Mouse (Mus musculus): ENCODE measurements at regions not wholly inside any gene's neighbourhood (a gene's known extent, or its start where the extent isn't known, plus 50 kb on each side); places are given as distances from the start of the nearest gene placed in this dataset.
A peak's percentile ranks its signal among the peaks of the same experiment; 100 is the strongest.

DNA sequence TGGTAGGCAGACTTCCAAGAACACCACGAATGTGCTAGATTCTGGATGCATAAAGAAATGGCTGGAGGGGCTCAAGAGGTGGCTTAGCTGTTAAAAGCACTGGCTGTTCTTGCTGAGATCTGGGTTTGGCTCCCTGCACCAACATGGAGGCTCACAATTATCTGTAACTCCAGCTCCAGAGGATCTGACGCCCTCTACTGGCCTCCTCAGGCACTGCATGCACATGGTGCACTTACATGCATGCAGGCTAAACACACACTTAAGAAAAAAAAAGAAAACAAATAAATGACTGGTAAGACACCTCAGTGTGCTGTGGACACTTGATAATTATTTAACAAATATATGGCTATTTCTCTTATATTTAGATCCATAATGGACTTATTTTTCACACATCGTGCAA lies 139.2 kb upstream of the Foxd3 start:
- no peak overlapping the region for H3K4me3 ChIP-seq (replicated peaks)
- H3K27ac ChIP-seq, result no peak overlapping the region
- no peaks in the 10 kb centered on the region for H3K4me1 ChIP-seq
- ATAC-seq (ENCODE audit: insufficient read depth, low FRiP score, low read depth), result no peak
- no peaks in the 10 kb centered on the region for H3K27me3 ChIP-seq (replicated peaks)
- H3K36me3 ChIP-seq, result no peaks in the 10 kb centered on the region
- no peaks in the 10 kb centered on the region for H3K9me3 ChIP-seq
- H3K9ac ChIP-seq, result no peak overlapping the region
- H3K4me2 ChIP-seq, result no peak overlapping the region
- WGBS, result 76% methylated on average over 3 of the region's 3 CpGs

DNA sequence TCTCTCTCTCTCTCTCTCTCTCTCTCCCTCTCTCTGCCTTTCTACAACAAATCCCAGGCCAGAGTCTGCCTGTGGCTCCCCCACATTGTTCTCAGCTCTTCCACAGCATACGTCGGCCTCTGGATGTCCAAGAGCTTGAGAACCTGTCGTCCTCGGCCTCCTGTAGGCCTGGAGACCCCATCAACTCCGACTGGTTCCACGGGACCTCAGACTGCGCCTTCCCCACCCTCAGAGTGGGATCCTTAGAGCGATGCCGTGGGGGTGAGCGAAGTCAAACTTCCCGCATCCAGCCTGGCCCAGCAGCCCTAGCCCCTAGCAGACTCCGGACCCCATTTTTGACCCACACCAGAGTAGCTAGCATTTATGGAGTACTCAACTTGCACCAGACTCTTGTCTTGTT lies 128.7 kb upstream of the Foxd3 start:
- Histone ChIP-seq H3K9me3 (no peaks in the 10 kb centered on the region), H3K9ac (no peak overlapping the region), H3K4me2 (no peak overlapping the region), H3K27ac (no peak overlapping the region), H3K4me1 (no peaks in the 10 kb centered on the region), H3K27me3 (replicated peaks) (no peaks in the 10 kb centered on the region), H3K36me3 (no peaks in the 10 kb centered on the region), H3K4me3 (replicated peaks) (no peak overlapping the region)
- 90% methylated on average over 12 of the region's 12 CpGs for WGBS
- no peak for ATAC-seq (ENCODE audit: insufficient read depth, low FRiP score, low read depth)

DNA sequence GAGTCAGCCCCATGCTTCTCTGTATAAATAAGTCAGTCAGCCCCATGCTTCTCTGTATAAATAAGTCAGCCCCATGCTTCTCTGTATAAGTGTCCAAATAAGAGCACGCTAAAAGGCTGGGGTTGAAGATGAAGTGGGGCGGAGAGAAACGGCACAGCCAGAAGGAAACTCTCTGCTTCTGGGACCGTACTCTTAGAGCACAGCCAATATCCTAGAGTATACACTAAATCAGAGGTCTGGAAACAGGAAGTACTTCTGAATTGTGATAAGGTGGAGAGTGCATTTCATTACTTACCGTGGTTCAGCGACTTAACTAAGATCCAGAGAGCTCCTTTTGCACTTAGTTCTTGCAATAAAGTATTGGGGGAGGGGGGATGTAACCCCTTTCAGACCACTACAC lies 112.1 kb upstream of the Foxd3 start:
- H3K4me2 ChIP-seq, result no peak overlapping the region
- no peak overlapping the region for H3K4me3 ChIP-seq (replicated peaks)
- H3K9ac ChIP-seq, result no peak overlapping the region
- H3K36me3 ChIP-seq, result no peaks in the 10 kb centered on the region
- no peaks in the 10 kb centered on the region for H3K9me3 ChIP-seq
- no peaks in the 10 kb centered on the region for H3K4me1 ChIP-seq
- H3K27me3 ChIP-seq (replicated peaks), result no peaks in the 10 kb centered on the region
- WGBS, result 52% methylated on average over 6 of the region's 6 CpGs
- no peak for ATAC-seq (ENCODE audit: insufficient read depth, low FRiP score, low read depth)
- no peak overlapping the region for H3K27ac ChIP-seq

DNA sequence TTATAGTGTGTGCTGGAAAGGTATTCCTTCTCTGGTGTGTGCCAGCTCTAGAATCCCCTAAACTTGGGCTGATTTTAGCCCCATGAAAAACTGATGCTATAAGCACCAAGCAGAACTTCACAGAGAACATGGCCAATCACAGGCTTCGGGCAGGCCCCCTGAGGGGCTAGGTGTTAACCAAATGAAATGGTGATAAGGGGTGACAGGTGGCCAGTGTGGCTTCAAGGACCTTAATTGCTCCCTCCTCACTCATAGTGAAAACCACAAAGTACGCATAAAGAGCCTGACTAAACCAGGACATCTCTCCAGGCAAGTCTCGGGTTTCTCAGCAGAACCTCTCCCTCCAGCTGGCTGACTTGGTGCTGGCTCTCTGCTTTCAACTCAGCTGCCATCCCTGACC lies 110.4 kb upstream of the Foxd3 start:
- H3K4me2 ChIP-seq, result no peak overlapping the region
- H3K4me1 ChIP-seq, result no peaks in the 10 kb centered on the region
- H3K27me3 ChIP-seq (replicated peaks), result no peaks in the 10 kb centered on the region
- no peaks in the 10 kb centered on the region for H3K9me3 ChIP-seq
- H3K9ac ChIP-seq, result no peak overlapping the region
- ATAC-seq (ENCODE audit: insufficient read depth, low FRiP score, low read depth), result no peak
- no peak overlapping the region for H3K4me3 ChIP-seq (replicated peaks)
- H3K27ac ChIP-seq, result no peak overlapping the region
- H3K36me3 ChIP-seq, result no peaks in the 10 kb centered on the region
- 34% methylated on average over 3 of the region's 3 CpGs for WGBS

DNA sequence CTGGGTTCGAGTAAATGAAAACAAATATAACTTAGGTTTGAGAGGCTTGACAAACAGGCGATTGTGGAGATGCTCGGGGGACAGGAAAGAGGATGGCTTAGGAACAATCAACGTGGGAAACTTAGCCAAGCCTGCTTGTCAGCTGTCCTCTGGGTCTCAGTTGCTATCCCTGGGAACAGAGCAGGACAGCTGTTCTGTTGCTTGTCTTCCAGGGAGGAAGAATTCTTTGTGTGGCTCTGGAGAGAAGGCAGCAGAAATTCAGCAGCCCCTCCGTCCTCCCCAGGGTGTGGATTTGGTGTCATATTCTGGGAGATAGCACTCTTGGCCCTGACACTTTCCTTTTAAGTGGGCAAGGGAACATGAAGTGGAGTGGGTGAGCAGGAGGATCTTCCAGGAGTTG lies 98.1 kb upstream of the Foxd3 start:
- H3K9ac ChIP-seq, result no peak overlapping the region
- H3K4me3 ChIP-seq (replicated peaks), result no peak overlapping the region
- 0 out of 2 replicates have a peak, but pooled peaks cover 4% of the 10 kb centered on the region for H3K27me3 ChIP-seq (replicated peaks)
- 43% methylated on average over 5 of the region's 5 CpGs for WGBS
- H3K9me3 ChIP-seq, result no peaks in the 10 kb centered on the region
- H3K4me2 ChIP-seq, result no peak overlapping the region
- no peaks in the 10 kb centered on the region for H3K4me1 ChIP-seq
- no peak for ATAC-seq (ENCODE audit: insufficient read depth, low FRiP score, low read depth)
- no peaks in the 10 kb centered on the region for H3K36me3 ChIP-seq
- no peak overlapping the region for H3K27ac ChIP-seq

DNA sequence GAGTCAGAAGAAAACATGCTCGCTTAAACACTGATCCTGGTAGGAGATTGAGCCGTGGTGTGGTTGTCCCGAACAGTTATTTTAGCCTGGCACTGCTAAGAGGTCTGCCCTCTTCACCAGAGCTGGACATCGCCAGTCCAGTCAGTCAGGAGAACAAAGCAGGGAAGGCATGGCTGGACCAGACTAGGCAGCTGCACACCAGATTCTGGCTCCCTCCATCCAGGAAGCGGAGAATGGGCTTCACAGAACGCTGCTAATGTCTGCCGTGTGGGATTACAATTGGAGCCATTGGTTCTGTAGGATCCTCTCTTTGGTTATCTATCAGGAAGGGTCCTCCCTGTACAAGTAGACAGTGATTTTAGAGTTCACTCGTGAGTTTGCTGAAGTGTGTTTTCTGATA lies 95.5 kb upstream of the Foxd3 start:
- Histone ChIP-seq H3K36me3 (no peaks in the 10 kb centered on the region), H3K9ac (no peak overlapping the region), H3K4me2 (no peak overlapping the region), H3K27me3 (replicated peaks) (0 out of 2 replicates have a peak, but pooled peaks cover 4% of the 10 kb centered on the region), H3K4me1 (no peaks in the 10 kb centered on the region), H3K9me3 (no peaks in the 10 kb centered on the region), H3K27ac (no peak overlapping the region), H3K4me3 (replicated peaks) (no peak overlapping the region)
- ATAC-seq (ENCODE audit: insufficient read depth, low FRiP score, low read depth), result no peak
- 34% methylated on average over 8 of the region's 8 CpGs for WGBS

DNA sequence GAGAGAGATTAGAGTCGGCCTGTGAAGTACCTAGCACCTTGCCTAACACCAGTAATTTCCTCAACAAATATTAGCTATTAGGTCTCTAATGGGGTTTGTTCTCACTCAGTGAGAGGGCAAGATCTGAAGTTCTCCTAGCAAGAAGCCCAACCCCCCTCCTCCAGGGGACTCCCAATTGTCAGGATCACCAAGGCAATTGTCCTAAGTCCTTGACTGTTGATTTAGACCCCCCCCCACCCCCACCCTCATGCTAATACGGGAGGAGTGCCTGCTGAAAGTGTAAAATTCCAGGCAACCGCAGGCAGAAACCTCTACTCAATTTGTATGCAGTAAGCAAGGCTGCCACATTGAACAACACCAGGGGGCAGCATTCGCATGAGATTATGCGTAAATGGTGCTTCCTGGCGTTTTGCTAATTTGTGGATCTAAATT lies 94.6 kb upstream of the Foxd3 start:
- ATAC-seq (ENCODE audit: insufficient read depth, low FRiP score, low read depth), result no peak
- Histone ChIP-seq H3K4me2 (no peak overlapping the region), H3K27ac (no peak overlapping the region), H3K36me3 (no peaks in the 10 kb centered on the region), H3K4me3 (replicated peaks) (no peak overlapping the region), H3K27me3 (replicated peaks) (0 out of 2 replicates have a peak, but pooled peaks cover 4% of the 10 kb centered on the region), H3K9me3 (no peaks in the 10 kb centered on the region), H3K9ac (no peak overlapping the region), H3K4me1 (no peaks in the 10 kb centered on the region)
- WGBS, result 17% methylated on average over 6 of the region's 6 CpGs

DNA sequence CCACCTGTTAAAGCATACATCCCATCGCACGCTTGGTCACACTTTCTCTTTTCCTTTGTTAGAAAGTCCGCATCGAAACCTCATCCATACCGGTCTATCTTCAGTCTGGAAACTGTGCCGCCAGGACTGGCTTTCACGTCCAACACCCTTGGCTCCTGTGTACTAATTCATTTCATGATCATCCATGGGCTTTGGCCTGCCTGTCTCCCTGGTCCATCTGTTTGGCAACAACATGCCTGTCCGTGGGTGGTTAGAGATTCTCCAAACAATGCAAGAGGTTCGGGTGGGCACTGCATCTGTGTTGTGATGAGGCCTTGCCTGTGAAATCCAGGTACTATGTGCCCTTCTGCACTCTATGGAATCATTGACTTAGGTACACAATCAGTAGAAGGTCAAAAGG lies 90.7 kb upstream of the Foxd3 start:
- ATAC-seq (ENCODE audit: insufficient read depth, low FRiP score, low read depth), result no peak
- H3K36me3 ChIP-seq, result no peaks in the 10 kb centered on the region
- H3K4me3 ChIP-seq (replicated peaks), result no peak overlapping the region
- no peaks in the 10 kb centered on the region for H3K9me3 ChIP-seq
- WGBS, result 88% methylated on average over 9 of the region's 9 CpGs
- 0 out of 2 replicates have a peak, but pooled peaks cover 4% of the 10 kb centered on the region for H3K27me3 ChIP-seq (replicated peaks)
- H3K4me2 ChIP-seq, result no peak overlapping the region
- no peak overlapping the region for H3K27ac ChIP-seq
- no peak overlapping the region for H3K9ac ChIP-seq
- no peaks in the 10 kb centered on the region for H3K4me1 ChIP-seq

DNA sequence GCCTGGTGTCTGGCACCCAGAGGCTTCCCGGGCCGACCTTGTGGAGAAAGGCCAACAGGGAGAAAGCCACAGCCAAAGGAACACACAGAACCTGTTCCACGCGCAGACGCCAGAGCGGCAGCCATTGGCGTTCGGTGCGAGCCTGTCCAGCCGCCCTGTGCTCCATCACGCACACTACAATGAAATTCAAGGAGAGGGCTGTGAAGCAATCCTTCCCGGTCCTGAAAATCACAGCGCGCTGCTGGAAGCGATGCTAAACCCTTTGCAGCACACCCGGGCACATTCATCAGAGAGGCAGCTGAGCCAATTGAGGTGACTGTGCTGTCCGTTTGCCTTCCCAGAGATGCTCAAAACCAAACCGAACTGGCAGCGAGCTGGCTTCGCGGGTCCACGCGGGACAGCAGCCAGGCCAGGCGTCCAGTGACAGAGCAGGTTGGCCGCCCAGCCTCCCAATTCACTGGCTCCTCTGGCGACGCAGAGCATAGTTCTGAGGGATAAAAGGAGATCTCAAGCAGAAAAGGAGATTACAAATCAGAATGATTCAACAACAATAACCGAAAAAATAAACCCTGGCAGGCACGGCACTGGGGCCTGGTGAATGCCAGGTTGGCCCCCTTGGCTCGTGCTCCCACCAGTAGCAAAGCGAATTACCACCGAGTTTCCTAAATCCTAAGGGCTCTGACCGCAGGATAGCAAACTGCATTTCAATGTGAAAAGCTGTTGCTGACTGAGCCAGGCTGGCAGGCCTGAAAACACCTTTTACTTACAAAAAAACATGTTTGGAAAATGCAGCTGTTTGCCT lies 83.1 kb upstream of the Foxd3 start:
- H3K36me3 ChIP-seq, result no peaks in the 10 kb centered on the region
- ATAC-seq (ENCODE audit: insufficient read depth, low FRiP score, low read depth), result no peak
- 6% methylated on average over 33 of the region's 33 CpGs for WGBS
- peak overlapping the region; percentile 19; the same call in 1 of the 2 replicates for H3K4me3 ChIP-seq (replicated peaks)
- peaks cover 3% of the 10 kb centered on the region; the same call in 1 of the 2 replicates for H3K4me1 ChIP-seq
- no peaks in the 10 kb centered on the region for H3K9me3 ChIP-seq
- no peak overlapping the region for H3K27ac ChIP-seq
- H3K9ac ChIP-seq, result no peak overlapping the region
- H3K4me2 ChIP-seq, result peak overlapping the region; percentile 49
- H3K27me3 ChIP-seq (replicated peaks), result 0 out of 2 replicates have a peak, but pooled peaks cover 4% of the 10 kb centered on the region

DNA sequence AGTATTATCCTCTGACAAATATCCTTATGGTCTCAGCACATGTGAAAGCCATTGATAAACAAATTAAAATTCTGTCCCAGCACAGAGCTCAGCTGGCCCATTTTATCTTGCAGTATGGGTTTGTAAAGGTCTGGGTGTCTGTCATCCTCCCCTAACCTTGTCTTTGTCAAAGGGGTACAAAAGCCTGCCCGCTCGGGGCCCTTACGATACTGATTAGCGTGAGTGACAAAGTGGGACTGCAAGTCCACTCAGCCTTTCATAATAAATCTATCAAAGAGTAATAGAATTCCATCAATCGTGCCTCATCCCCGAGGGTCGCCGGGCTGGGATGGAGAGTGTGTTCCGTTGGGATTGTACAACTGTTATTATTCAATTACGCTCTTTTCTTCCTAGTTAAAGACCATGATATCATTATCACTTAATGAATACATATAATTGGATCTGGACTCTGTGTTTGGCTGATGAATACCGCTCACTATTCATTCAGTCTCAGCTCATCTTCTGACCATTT lies 82.0 kb upstream of the Foxd3 start:
- H3K27me3 ChIP-seq (replicated peaks), result 0 out of 2 replicates have a peak, but pooled peaks cover 4% of the 10 kb centered on the region
- no peaks in the 10 kb centered on the region for H3K9me3 ChIP-seq
- H3K4me3 ChIP-seq (replicated peaks), result no peak overlapping the region
- peaks cover 3% of the 10 kb centered on the region; the same call in 1 of the 2 replicates for H3K4me1 ChIP-seq
- no peak overlapping the region for H3K4me2 ChIP-seq
- no peak overlapping the region for H3K27ac ChIP-seq
- H3K9ac ChIP-seq, result no peak overlapping the region
- H3K36me3 ChIP-seq, result no peaks in the 10 kb centered on the region
- WGBS, result 46% methylated on average over 11 of the region's 11 CpGs
- ATAC-seq (ENCODE audit: insufficient read depth, low FRiP score, low read depth), result no peak

DNA sequence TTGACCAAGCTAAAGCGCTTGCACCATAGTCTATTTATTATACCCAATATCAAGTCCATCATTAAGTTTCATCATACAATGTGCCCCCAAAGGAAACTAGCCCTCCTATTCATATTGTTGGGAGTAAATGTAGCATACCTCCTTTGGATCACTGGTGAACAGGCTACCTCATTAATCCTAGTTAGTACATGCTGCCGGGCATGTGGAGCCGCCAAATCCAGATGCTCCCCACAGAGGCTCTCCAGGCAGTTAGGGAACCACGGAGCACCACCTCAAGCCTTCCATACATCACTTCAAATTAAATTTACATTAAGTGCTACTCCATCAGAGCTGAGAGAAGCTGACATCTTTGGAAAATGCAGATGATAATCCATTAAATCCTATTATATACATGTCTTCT lies 81.1 kb upstream of the Foxd3 start:
- no peaks in the 10 kb centered on the region for H3K9me3 ChIP-seq
- H3K36me3 ChIP-seq, result no peaks in the 10 kb centered on the region
- 44% methylated on average over 4 of the region's 4 CpGs for WGBS
- H3K4me3 ChIP-seq (replicated peaks), result no peak overlapping the region
- no peak overlapping the region for H3K4me2 ChIP-seq
- H3K27me3 ChIP-seq (replicated peaks), result 0 out of 2 replicates have a peak, but pooled peaks cover 4% of the 10 kb centered on the region
- H3K9ac ChIP-seq, result no peak overlapping the region
- ATAC-seq (ENCODE audit: insufficient read depth, low FRiP score, low read depth), result no peak
- peaks cover 3% of the 10 kb centered on the region; the same call in 1 of the 2 replicates for H3K4me1 ChIP-seq
- H3K27ac ChIP-seq, result no peak overlapping the region

DNA sequence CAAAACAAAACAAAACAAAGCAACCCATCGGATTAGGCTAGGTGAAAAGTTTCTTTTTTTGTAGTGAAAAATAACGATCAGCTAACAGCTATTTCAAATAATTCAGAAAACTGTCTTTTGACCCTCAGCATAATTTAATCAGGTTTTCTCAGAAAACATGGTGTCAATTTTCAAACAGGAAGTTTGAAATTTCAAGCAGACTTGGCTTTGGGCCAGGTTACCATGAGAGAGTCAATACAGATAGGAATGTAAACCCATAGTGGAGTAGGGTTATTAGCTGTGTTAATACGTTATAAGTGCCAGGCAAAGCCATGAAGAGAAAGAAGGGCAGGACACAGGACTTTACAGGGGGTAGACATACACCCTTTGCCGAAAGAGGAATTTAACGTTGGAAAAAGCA lies 58.3 kb upstream of the Foxd3 start:
- Histone ChIP-seq H3K27me3 (replicated peaks) (no peaks in the 10 kb centered on the region), H3K9ac (no peak overlapping the region), H3K4me3 (replicated peaks) (no peak overlapping the region), H3K4me2 (no peak overlapping the region), H3K36me3 (no peaks in the 10 kb centered on the region), H3K4me1 (no peaks in the 10 kb centered on the region), H3K27ac (no peak overlapping the region), H3K9me3 (no peaks in the 10 kb centered on the region)
- no peak for ATAC-seq (ENCODE audit: insufficient read depth, low FRiP score, low read depth)
- 58% methylated on average over 5 of the region's 5 CpGs for WGBS
